Mouse (Mus musculus): Measurements from ENCODE around the gene Serpinb6a. TPM values are rescaled to one million over a fixed set of nuclear protein-coding genes. Genes with fewer than 3 reads are reported as not detected.

The Serpinb6a gene
- total RNA-seq (2015; ENCODE audit: low replicate concordance) (25.6 and 41.1 TPM in 2 replicates), total RNA-seq (2017; ENCODE audit: low replicate concordance) (39.3 and 39.9 TPM in 2 replicates)

GRCm38 (mm10) chr13:34002058-34003006, at the start of gene Serpinb6a, which contains the start of gene Ripk1:
Gene Serpinb6a, minus strand, starts transcription at chr13:34002794.
Gene Ripk1, plus strand, starts transcription at chr13:34002363.
- peak; percentile 94 for ATAC-seq (replicated peaks; ENCODE audit: low FRiP score, poor library complexity, severe bottlenecking)

- ATAC-seq (replicated peaks; ENCODE audit: low FRiP score, poor library complexity, severe bottlenecking), result no peak
These were observed 49.1 kb upstream of the Serpinb6a start for GRCm38 (mm10) chr13:34051692-34052091.

GRCm38 (mm10) chr13:34050479-34050878, 47.9 kb upstream of the Serpinb6a start:
- no peak for ATAC-seq (replicated peaks; ENCODE audit: low FRiP score, poor library complexity, severe bottlenecking)

GRCm38 (mm10) chr13:34047526-34047925, 44.9 kb upstream of the Serpinb6a start:
- no peak for ATAC-seq (replicated peaks; ENCODE audit: low FRiP score, poor library complexity, severe bottlenecking)

GRCm38 (mm10) chr13:34046421-34047012, 43.9 kb upstream of the Serpinb6a start:
- peak; percentile 80 for ATAC-seq (replicated peaks; ENCODE audit: low FRiP score, poor library complexity, severe bottlenecking)

GRCm38 (mm10) chr13:34045511-34046249, 43.1 kb upstream of the Serpinb6a start:
- ATAC-seq (replicated peaks; ENCODE audit: low FRiP score, poor library complexity, severe bottlenecking), result no peak

GRCm38 (mm10) chr13:34043716-34044393, 41.3 kb upstream of the Serpinb6a start:
- no peak for ATAC-seq (replicated peaks; ENCODE audit: low FRiP score, poor library complexity, severe bottlenecking)

- ATAC-seq (replicated peaks; ENCODE audit: low FRiP score, poor library complexity, severe bottlenecking), result no peak
These were observed 37.5 kb upstream of the Serpinb6a start for GRCm38 (mm10) chr13:34040091-34040490.

GRCm38 (mm10) chr13:34038901-34039341, 36.3 kb upstream of the Serpinb6a start:
- ATAC-seq (replicated peaks; ENCODE audit: low FRiP score, poor library complexity, severe bottlenecking), result no peak

- ATAC-seq (replicated peaks; ENCODE audit: low FRiP score, poor library complexity, severe bottlenecking), result no peak
These were observed 35.5 kb upstream of the Serpinb6a start for GRCm38 (mm10) chr13:34038056-34038432.

- ATAC-seq (replicated peaks; ENCODE audit: low FRiP score, poor library complexity, severe bottlenecking), result peak; percentile 99
These were observed 34.8 kb upstream of the Serpinb6a start, which contains the start of gene Bphl for GRCm38 (mm10) chr13:34037172-34038055. Gene Bphl, plus strand, starts transcription at chr13:34037597.

GRCm38 (mm10) chr13:34036726-34037125, 34.1 kb upstream of the Serpinb6a start:
- ATAC-seq (replicated peaks; ENCODE audit: low FRiP score, poor library complexity, severe bottlenecking), result no peak

- no peak for ATAC-seq (replicated peaks; ENCODE audit: low FRiP score, poor library complexity, severe bottlenecking)
These were observed 32.8 kb upstream of the Serpinb6a start for GRCm38 (mm10) chr13:34035424-34035823.

- no peak for ATAC-seq (replicated peaks; ENCODE audit: low FRiP score, poor library complexity, severe bottlenecking)
These were observed 29.4 kb upstream of the Serpinb6a start for GRCm38 (mm10) chr13:34032041-34032440.

GRCm38 (mm10) chr13:34021998-34022397, 19.4 kb upstream of the Serpinb6a start:
- ATAC-seq (replicated peaks; ENCODE audit: low FRiP score, poor library complexity, severe bottlenecking), result no peak

GRCm38 (mm10) chr13:34018521-34018920, 15.9 kb upstream of the Serpinb6a start:
- ATAC-seq (replicated peaks; ENCODE audit: low FRiP score, poor library complexity, severe bottlenecking), result no peak

GRCm38 (mm10) chr13:34016927-34017569, 14.5 kb upstream of the Serpinb6a start:
- ATAC-seq (replicated peaks; ENCODE audit: low FRiP score, poor library complexity, severe bottlenecking), result no peak

- no peak for ATAC-seq (replicated peaks; ENCODE audit: low FRiP score, poor library complexity, severe bottlenecking)
These were observed 4.6 kb upstream of the Serpinb6a start for GRCm38 (mm10) chr13:34007234-34007633.
